Mouse (Mus musculus): ENCODE results near the gene Mcm9.
A peak's percentile ranks its signal among the peaks of the same experiment; 100 is the strongest.
"Not testable (repeated sequence)": the region's sequence is repeated elsewhere in the genome, so short reads cannot be mapped to it uniquely, and the experiment has no call there.

The Mcm9 gene

GRCm38 (mm10) chr10:53630339-53630738 is at the start of gene Mcm9:
Gene Mcm9, minus strand, starts transcription at chr10:53630439.
- not testable (repeated sequence) for DNase-seq (ENCODE audit: low read depth, low spot score)

- DNase-seq (ENCODE audit: low read depth, low spot score): no peak
Measured at GRCm38 (mm10) chr10:53661788-53662187, 31.5 kb upstream of the Mcm9 start.

GRCm38 (mm10) chr10:53654239-53654638 is 24.0 kb upstream of the Mcm9 start:
- peak; percentile 16 for DNase-seq (ENCODE audit: low read depth, low spot score)

DNA sequence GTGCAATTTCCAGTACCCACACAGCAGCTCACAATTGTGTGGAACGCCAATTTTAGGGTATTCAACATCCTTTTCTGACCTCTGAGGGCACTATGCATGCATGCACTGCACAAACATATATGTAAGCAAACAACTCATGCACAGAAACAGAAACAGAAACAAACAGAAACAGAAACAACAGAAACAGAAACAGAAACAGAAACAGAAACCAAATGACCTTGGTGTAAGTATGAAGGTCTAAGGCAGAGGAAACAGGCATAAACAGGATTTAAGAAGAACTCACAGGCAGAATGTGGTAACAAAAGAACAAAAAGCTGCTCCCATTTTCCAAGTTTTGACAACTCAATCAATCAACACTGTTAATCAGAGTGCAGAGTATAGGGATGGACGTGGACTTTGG is 20.4 kb upstream of the Mcm9 start:
- peak; percentile 12 for DNase-seq (ENCODE audit: low read depth, low spot score)

GRCm38 (mm10) chr10:53641507-53641906 is 11.3 kb upstream of the Mcm9 start:
- DNase-seq (ENCODE audit: low read depth, low spot score): peak; percentile 50

GRCm38 (mm10) chr10:53635246-53635971 is 5.2 kb upstream of the Mcm9 start:
- DNase-seq (ENCODE audit: low read depth, low spot score): no peak

DNA sequence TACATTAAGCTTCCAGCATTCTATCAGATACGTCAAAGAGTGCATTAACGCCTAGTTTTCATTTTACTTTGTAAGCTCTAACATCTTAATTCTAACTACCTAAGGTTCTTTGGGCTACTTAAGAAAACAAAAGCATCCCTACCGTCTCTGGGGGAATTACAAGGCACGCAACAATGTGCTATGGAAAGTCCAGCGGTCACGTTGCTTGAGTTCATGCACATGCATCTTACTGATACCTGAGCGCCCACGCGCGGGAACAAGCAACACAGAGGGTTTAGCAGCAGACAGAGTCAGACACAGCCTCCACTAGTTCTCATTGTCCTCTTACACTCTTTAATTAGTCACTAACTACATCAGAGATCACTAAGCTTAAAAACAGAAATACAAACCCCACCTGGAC is 3.9 kb upstream of the Mcm9 start:
- DNase-seq (ENCODE audit: low read depth, low spot score): no peak

- peak; percentile 96 for DNase-seq (ENCODE audit: low read depth, low spot score)
Measured at GRCm38 (mm10) chr10:53629918-53630250, 355 bp downstream of the Mcm9 start.

- peak; percentile 96 for DNase-seq (ENCODE audit: low read depth, low spot score)
Measured at GRCm38 (mm10) chr10:53629247-53629917, 857 bp downstream of the Mcm9 start.

- DNase-seq (ENCODE audit: low read depth, low spot score): no peak
Measured at GRCm38 (mm10) chr10:53615850-53616616, 14.2 kb downstream of the Mcm9 start.

DNA sequence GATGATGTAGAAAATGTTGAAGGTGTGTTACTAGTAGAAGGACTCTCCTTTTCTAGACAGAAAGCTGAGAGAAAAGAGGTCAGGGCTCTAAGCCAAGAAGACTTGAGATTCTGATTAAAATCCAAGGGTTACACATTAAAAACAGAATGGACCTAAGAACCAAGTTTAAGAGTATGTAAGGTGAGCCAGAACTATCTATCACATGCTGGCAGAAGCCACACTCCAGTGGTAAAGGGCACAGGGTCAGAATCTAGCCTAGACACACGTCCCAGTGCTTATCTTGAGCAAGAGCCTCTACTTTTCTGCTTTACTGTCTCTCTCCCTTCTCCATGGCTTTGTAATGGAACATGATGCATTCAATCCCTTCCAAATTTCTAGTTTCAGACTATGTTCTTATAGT is 16.3 kb downstream of the Mcm9 start:
- DNase-seq (ENCODE audit: low read depth, low spot score): no peak

DNA sequence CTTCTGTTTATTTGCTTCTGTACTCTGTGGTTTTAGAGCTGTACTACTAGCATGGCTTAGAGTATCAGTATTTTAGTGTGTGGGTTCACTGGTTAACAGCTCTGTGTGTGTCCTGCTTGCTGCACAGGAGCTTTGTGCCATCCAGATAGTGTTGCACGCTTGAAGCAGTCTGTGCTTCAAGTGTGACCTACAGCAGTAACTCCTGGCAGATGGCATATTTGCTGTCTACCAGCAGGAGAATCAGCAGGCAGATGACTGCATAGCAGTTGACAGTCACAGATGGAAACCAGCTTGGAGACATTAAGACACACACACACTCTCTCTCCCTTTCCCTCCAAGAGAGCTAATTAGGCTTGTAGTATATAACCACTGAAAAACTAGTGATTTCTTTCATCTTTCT is 18.1 kb downstream of the Mcm9 start:
- no peak for DNase-seq (ENCODE audit: low read depth, low spot score)

- no peak for DNase-seq (ENCODE audit: low read depth, low spot score)
Measured at GRCm38 (mm10) chr10:53608274-53608673, 22.0 kb downstream of the Mcm9 start.

DNA sequence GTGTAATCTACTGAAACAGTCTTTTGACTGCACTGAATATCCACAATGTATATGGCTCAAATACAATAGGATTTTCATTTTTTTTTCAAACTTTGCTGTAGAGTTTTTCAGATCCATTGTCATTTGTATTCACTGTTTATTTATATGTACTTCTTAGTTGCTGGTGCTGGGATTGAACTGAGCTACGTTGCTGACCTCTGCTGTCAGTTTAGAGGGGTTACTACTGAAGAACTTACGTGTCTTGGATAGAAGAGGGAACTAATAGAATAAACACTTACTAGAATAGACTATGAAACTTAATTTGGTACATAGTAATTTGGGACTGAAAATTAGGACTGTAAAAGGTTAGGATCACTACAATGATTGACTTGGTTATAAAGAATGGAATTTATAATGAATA is 24.9 kb downstream of the Mcm9 start:
- peak; percentile 16 for DNase-seq (ENCODE audit: low read depth, low spot score)

DNA sequence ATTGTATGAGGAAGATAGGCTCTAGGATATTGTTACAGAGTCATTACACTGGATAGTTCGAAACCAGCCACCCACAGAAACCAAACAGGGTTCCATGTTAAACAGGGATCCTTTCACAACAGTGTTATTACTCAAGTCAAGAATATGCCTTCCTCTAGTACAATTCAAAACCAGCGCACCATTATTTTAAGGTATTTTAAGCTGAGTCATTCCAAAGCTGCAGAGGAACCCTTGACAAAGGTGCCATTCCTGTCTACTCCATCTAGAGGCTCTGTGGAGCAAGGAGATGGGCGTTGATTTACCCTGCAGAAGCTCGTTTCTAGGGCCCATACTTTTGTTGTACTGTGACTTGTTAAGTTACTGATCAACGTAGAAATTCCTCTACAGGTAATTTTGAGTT is 31.4 kb downstream of the Mcm9 start:
- peak; percentile 25 for DNase-seq (ENCODE audit: low read depth, low spot score)

DNA sequence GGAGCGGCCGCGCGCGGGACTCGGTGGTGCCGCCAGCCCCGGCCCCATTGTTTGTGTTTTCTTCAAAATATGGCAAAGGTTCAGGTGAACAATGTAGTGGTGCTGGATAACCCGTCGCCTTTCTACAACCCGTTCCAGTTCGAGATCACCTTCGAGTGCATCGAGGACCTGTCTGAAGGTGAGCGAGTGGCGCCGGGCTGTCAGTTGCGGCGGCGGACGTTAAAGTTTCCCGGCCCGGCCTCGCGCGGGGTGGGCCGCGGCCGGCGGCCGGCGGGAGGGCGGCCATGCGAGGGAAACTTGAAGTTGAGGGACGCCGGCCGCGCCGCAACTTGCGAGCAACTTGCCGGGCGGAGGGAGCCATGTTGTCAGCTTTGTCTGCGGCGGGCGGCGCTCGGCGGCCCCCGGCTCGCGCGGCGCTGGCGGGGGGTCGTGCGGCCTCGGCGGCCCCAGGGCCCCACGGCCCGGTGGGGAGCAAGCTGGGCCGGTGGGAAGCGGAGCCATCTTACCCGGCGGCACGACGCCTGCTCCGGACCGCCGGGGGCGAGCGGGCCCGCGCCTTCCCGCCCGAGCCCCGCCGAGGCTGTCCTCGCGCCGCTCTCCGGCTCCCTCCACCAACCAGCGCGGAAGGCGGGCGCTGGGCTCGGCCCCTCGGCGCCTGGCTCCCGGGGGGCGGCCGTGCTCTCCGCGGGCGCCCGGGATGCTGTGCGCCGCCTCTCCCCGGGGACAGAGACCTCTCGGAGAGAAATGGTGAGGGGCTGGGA is 32.9 kb downstream of the Mcm9 start:
- DNase-seq (ENCODE audit: low read depth, low spot score): peak; percentile 63

DNA sequence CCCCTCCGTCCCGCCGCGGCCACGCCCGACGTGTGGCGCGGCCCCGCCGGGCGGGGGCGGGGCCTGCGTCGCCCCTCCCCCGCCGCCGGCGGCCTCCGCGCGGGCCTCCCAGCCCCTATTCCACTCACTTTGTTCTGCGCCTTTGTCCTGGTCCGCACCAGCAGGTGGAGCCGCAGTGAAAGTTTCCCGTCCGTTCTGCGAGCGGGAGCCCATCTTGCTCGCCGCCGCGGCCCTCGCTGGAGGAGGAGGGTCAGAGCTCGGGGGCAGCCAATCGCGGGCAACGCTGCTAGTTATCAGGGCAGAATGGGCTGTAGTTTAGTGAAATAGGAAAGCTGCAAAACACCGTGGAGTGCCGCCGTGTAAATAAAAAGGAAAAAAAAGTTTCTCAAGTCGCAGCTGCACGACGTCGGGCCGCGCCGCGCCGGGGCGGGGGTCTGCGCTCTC is 33.5 kb downstream of the Mcm9 start, which contains the start of gene Asf1a:
TSS of gene Asf1a (plus strand) at position 81 of the 444 bp plus-strand sequence.
- peak; percentile 98 for DNase-seq (ENCODE audit: low read depth, low spot score)

GRCm38 (mm10) chr10:53595744-53596676 is 34.2 kb downstream of the Mcm9 start:
- peak; percentile 66 for DNase-seq (ENCODE audit: low read depth, low spot score)

- no peak for DNase-seq (ENCODE audit: low read depth, low spot score)
Measured at GRCm38 (mm10) chr10:53585777-53586176, 44.5 kb downstream of the Mcm9 start.

DNA sequence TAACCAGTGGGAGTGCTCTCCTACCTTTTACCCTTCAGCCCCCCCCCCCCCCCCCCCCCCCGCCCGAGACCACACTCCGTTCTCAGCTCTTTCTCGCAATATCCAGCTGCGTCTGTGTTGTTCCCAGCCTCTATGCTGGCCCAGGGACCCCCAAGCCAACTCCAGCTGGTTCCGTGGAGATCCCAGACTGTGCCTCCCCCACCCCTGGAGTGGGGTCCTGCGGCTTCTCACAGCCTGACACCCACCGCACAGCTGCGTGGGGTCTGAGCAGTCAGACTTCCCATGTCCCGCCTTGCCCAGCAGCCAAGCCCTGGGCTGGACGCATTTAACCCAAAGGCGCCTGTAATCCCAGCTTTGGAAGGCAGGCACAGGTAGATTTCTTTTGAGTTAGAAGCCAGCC is 49.2 kb downstream of the Mcm9 start:
- no peak for DNase-seq (ENCODE audit: low read depth, low spot score)

All from CD4-positive, CD25-positive, alpha-beta regulatory T cell, adult 2 months (primary cell).